Mouse (Mus musculus) limb, embryonic 11.5 days (tissue): ENCODE measurements around the gene AU022252. TPM values are rescaled to one million over a fixed set of nuclear protein-coding genes. Genes with fewer than 3 reads are reported as not detected.
"Not testable (repeated sequence)": the region's sequence is repeated elsewhere in the genome, so short reads cannot be mapped to it uniquely, and the experiment has no call there.

Source experiments
- ATAC-seq: fragments of 200-750 bp; cut with Nextera tagmentation; 2 replicates; pipeline ENCODE4 v1.8.0; 2017; ENCODE audit warnings: low read depth; ENCODE audit not compliant: insufficient number of reproducible peaks, low FRiP score, low TSS enrichment
- DNase-seq: peaks from one replicate; pipeline ENCODE4 v3.0.0-alpha.2; 2015; ENCODE audit warnings: low spot score
- H3K27ac ChIP-seq: fragments of 300-500 bp; sonication (generic); replicated peaks from 2 replicates; pipeline ENCODE4 v1.5.1; 2014; ENCODE audit warnings: low read depth, mild to moderate bottlenecking, low read length
- H3K27me3 ChIP-seq: fragments of 300-500 bp; sonication (generic); 2 replicates; pipeline ENCODE4 v1.6.1; 2014; ENCODE audit warnings: mild to moderate bottlenecking, low read length, mixed read lengths; ENCODE audit not compliant: control insufficient read depth, insufficient read depth
- H3K36me3 ChIP-seq: fragments of 300-500 bp; sonication (generic); 2 replicates; pipeline ENCODE4 v1.6.1; 2014; ENCODE audit warnings: mild to moderate bottlenecking, low read length, moderate library complexity, mixed read lengths; ENCODE audit not compliant: control insufficient read depth, insufficient read depth
- H3K4me1 ChIP-seq: fragments of 300-500 bp; sonication (generic); 2 replicates; pipeline ENCODE4 v1.6.1; 2014; ENCODE audit warnings: low read length, mixed read lengths; ENCODE audit not compliant: control insufficient read depth, insufficient read depth
- H3K4me2 ChIP-seq: fragments of 300-500 bp; sonication (generic); 2 replicates; pipeline ENCODE4 v1.6.1; 2014; ENCODE audit warnings: low read depth, mild to moderate bottlenecking, moderate library complexity; ENCODE audit not compliant: severe bottlenecking
- H3K4me3 ChIP-seq: fragments of 300-500 bp; sonication (generic); 2 replicates; pipeline ENCODE4 v1.5.1; 2014; ENCODE audit warnings: low read depth, low read length
- H3K9ac ChIP-seq: fragments of 300-500 bp; sonication (generic); 2 replicates; pipeline ENCODE4 v1.6.1; 2014; ENCODE audit warnings: mild to moderate bottlenecking, low read length
- H3K9me3 ChIP-seq: fragments of 300-500 bp; sonication (generic); 2 replicates; pipeline ENCODE4 v1.6.1; 2016; ENCODE audit warnings: low read length; ENCODE audit not compliant: control insufficient read depth
- WGBS: fragments of 180-500 bp; shearing (Covaris S2); extraction: QIAGEN DNeasy Blood & Tissue Kit; methylation state at CpG from one replicate; pipeline ENCODE4 v1.1.7; 2014; 5-methylcytosine and 5-hydroxymethylcytosine counted together
- polyA plus RNA-seq: library from polyadenylated mRNA; unstranded; fragments of >200 nt; fragmentation: Nextera tagmentation; extraction: Ambion mirVana; gene quantifications from 2 replicates; pipeline ENCODE4 v1.2.1, GENCODE M21; 2014

The AU022252 gene
- polyA plus RNA-seq = 37.0 and 44.7 TPM in 2 replicates

GRCm38 (mm10) chr4:119232410-119233255 is at the start of gene AU022252, which contains the start of gene P3h1:
Gene AU022252 (minus strand): TSS chr4:119232712.
Gene P3h1 (plus strand): TSS chr4:119232915.
- Histone ChIP-seq H3K27ac (no peak within 1 kb of the TSS), H3K4me2 (peak within 1 kb of the TSS; percentile 88), H3K36me3 (no peaks in the 10 kb centered on the region), H3K4me1 (no peaks in the 10 kb centered on the region), H3K27me3 (no peaks in the 10 kb centered on the region), H3K4me3 (peak within 1 kb of the TSS; percentile 89), H3K9me3 (no peaks in the 10 kb centered on the region), H3K9ac (peak within 1 kb of the TSS; percentile 79)
- DNase-seq (peak; percentile 97), ATAC-seq (peak; percentile 96)
- under 1% methylated on average over 71 of the region's 71 CpGs for WGBS

GRCm38 (mm10) chr4:119278784-119279183 is 46.3 kb upstream of the AU022252 start:
- not testable (repeated sequence) for H3K9ac ChIP-seq, ATAC-seq, H3K9me3 ChIP-seq, H3K4me3 ChIP-seq, H3K27ac ChIP-seq, H3K4me1 ChIP-seq, H3K27me3 ChIP-seq, DNase-seq, H3K4me2 ChIP-seq
- 94% methylated on average over 15 of the region's 15 CpGs for WGBS
- H3K36me3 ChIP-seq = peaks cover 39% of the 10 kb centered on the region

GRCm38 (mm10) chr4:119275726-119276125 is 43.2 kb upstream of the AU022252 start:
- Histone ChIP-seq H3K4me2 (no peak overlapping the region), H3K9me3 (no peaks in the 10 kb centered on the region), H3K27me3 (no peaks in the 10 kb centered on the region), H3K4me3 (no peak overlapping the region), H3K9ac (no peak overlapping the region), H3K36me3 (peaks cover 31% of the 10 kb centered on the region), H3K27ac (no peak overlapping the region), H3K4me1 (no peaks in the 10 kb centered on the region)
- 74% methylated on average over 2 of the region's 2 CpGs for WGBS
- DNase-seq = no peak
- no peak for ATAC-seq

GRCm38 (mm10) chr4:119275226-119275625 is 42.7 kb upstream of the AU022252 start:
- H3K4me3 ChIP-seq = no peak overlapping the region
- no peak overlapping the region for H3K27ac ChIP-seq
- no peak overlapping the region for H3K9ac ChIP-seq
- DNase-seq (no peak), ATAC-seq (no peak)
- H3K4me1 ChIP-seq = no peaks in the 10 kb centered on the region
- H3K27me3 ChIP-seq = no peaks in the 10 kb centered on the region
- peaks cover 29% of the 10 kb centered on the region for H3K36me3 ChIP-seq
- 85% methylated on average over 2 of the region's 2 CpGs for WGBS
- no peaks in the 10 kb centered on the region for H3K9me3 ChIP-seq
- no peak overlapping the region for H3K4me2 ChIP-seq

- ATAC-seq (no peak), DNase-seq (no peak)
- Histone ChIP-seq H3K9me3 (no peaks in the 10 kb centered on the region), H3K27me3 (no peaks in the 10 kb centered on the region), H3K27ac (no peak overlapping the region), H3K4me1 (no peaks in the 10 kb centered on the region), H3K4me3 (no peak overlapping the region), H3K9ac (no peak overlapping the region), H3K36me3 (peaks cover 26% of the 10 kb centered on the region), H3K4me2 (no peak overlapping the region)
- WGBS = 73% methylated on average over 1 of the region's 1 CpGs
Measured at GRCm38 (mm10) chr4:119274627-119275026, 42.1 kb upstream of the AU022252 start.

- H3K27me3 ChIP-seq = no peaks in the 10 kb centered on the region
- 82% methylated on average over 13 of the region's 13 CpGs for WGBS
- H3K27ac ChIP-seq = no peak overlapping the region
- no peak overlapping the region for H3K4me2 ChIP-seq
- no peaks in the 10 kb centered on the region for H3K9me3 ChIP-seq
- H3K4me1 ChIP-seq = no peaks in the 10 kb centered on the region
- H3K36me3 ChIP-seq = peaks cover 3% of the 10 kb centered on the region; the same call in 1 of the 2 replicates
- ATAC-seq = no peak
- no peak overlapping the region for H3K4me3 ChIP-seq
- no peak for DNase-seq
- no peak overlapping the region for H3K9ac ChIP-seq
Measured at GRCm38 (mm10) chr4:119266606-119267005, 34.1 kb upstream of the AU022252 start.

GRCm38 (mm10) chr4:119263459-119263858 is 30.9 kb upstream of the AU022252 start:
- Histone ChIP-seq H3K4me2 (no peak overlapping the region), H3K9me3 (no peaks in the 10 kb centered on the region), H3K27ac (no peak overlapping the region), H3K27me3 (no peaks in the 10 kb centered on the region), H3K4me1 (peaks cover 2% of the 10 kb centered on the region; the same call in 1 of the 2 replicates), H3K36me3 (no peaks in the 10 kb centered on the region), H3K9ac (no peak overlapping the region), H3K4me3 (no peak overlapping the region)
- no peak for ATAC-seq
- no peak for DNase-seq
- 83% methylated on average over 3 of the region's 3 CpGs for WGBS

- Histone ChIP-seq H3K4me2 (no peak overlapping the region), H3K9ac (no peak overlapping the region), H3K4me1 (peaks cover 2% of the 10 kb centered on the region; the same call in 1 of the 2 replicates), H3K27me3 (no peaks in the 10 kb centered on the region), H3K9me3 (no peaks in the 10 kb centered on the region), H3K4me3 (no peak overlapping the region), H3K36me3 (no peaks in the 10 kb centered on the region), H3K27ac (no peak overlapping the region)
- ATAC-seq = no peak
- DNase-seq = no peak
- WGBS = 85% methylated on average over 5 of the region's 5 CpGs
Measured at GRCm38 (mm10) chr4:119262483-119262882, 30.0 kb upstream of the AU022252 start.
